Mouse (Mus musculus) mouse embryonic stem cell (cell line): ENCODE measurements at regions not wholly inside any gene's neighbourhood (a gene's known extent, or its start where the extent isn't known, plus 50 kb on each side); places are given as distances from the start of the nearest gene placed in this dataset.

Experiments
- in situ Hi-C, 2 experiments: fragments of 300-500 bp; cut with MboI; formaldehyde crosslinking; loops; 1 replicate in 1 of 2; 3 replicates in 1 of 2; pipeline ENCODE4 v1.14.3; 2019 to 2020; ENCODE audit warnings: low sequenced_read_pairs in 2 of 2, low pct_unique_long_range_greater_than_20kb in 1 of 2, mixed read lengths in 1 of 2; ENCODE audit not compliant: unreplicated experiment in 1 of 2

DNA sequence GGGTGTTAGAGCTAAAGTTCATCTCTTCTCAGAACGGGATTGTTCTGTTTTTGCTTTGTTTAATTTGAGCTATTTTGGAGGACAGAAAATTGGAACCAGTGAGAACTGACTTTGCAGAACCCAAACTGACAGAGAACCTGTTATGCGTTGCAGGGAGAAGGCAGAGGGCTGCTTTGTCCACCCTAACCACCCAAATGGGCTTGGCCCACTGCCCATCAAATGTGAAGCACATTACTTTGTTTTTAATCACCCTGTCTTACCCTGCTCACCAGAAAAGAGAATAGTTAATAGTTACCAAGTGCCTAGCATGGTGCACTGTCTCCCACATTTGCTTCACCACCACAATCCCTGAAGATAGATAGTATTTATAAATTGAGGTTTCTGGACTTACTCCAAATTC, 163.0 kb upstream of the Tas2r134 start:
- in situ Hi-C loops = loop anchor here in 1 of 2 experiments (25.0 kb wide), 1 partner anchor 598 kb away; the partner anchor contains the start of gene Rif1

DNA sequence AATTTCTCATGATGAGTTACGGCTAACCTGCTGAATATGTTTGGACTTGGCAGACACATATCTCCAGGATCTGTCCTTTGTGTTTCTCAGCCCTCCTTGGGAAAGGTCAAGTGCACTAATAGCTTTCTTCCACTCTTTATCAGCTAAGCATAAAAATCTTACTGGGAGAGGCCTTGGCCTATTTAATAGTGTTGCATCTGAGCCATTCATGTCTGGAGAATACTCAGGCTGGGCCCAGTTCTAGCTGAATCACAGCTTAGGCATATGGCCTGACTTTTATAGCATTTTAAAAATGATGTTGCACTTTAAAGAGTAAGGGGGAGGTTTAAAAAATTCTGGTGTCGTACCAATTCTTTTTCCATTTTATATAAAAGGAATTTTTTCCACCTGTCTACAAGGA, 166.4 kb upstream of the Tas2r134 start:
- in situ Hi-C loops = loop anchor here in 1 of 2 experiments (25.0 kb wide), 1 partner anchor 601 kb away; the partner anchor contains the start of gene Rif1

DNA sequence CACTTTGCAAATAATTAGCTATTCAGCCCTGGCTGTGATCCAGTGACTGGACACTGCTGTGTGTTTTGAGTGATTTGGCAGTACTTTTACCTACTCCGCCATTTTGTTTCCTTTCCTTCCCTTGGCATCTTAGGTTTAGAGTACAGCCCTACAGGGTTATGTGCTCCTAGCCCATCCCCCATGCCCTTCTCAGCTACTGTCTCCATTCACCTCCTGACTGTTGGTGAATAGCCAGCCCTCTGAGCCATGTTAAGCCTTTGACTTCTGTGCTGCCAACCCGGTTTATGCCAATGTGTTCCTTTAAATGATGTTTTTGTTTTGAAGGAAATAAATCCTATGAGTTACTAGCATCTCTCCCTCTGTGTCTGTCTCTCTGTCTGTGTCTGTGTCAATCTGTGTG, 167.8 kb upstream of the Tas2r134 start:
- in situ Hi-C loops = loop anchor here in 1 of 2 experiments (25.0 kb wide), 1 partner anchor 603 kb away; the partner anchor contains the start of gene Rif1

DNA sequence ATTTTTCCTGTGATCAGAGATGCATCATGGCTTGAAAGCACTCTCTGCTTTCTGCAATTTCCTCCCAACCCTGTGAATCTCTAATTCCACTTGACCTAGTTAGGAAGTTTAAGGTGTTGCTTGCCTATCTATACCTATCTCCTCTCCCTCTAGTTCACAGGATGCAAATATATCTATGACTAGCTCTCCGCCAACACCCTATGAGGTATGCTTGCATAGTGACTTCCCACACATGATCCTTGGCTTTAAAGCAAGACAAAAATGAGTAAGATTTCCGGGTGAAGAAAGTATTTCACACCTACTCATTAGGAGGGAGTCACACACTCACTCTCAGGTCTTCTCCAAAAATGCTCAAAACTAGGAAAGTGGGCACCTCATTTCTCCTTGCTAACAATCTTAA, 169.6 kb upstream of the Tas2r134 start:
- in situ Hi-C loops = loop anchor here in 1 of 2 experiments (25.0 kb wide), 1 partner anchor 605 kb away; the partner anchor contains the start of gene Rif1

DNA sequence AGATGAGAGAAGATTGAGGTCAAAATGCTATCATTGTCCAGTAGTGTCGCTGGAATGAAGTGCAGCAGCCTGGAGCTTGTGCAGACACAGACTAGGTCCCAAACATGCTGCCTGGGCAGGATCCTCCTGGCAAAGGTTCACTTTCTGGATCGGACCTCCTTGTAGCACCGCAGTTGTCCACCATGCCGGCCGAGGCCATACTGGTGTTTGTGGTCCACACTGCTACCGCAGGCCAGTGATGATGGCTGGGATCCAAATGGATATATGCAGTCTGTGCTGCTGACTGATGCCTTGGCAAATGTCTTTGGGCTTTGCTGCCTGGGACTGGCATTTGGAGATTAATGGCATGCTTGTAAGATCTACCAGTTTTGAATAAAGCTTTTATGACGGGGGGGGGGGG, 174.5 kb upstream of the Tas2r134 start:
- in situ Hi-C loops = loop anchor here in 1 of 2 experiments (25.0 kb wide), 1 partner anchor 609 kb away; the partner anchor contains the start of gene Rif1

DNA sequence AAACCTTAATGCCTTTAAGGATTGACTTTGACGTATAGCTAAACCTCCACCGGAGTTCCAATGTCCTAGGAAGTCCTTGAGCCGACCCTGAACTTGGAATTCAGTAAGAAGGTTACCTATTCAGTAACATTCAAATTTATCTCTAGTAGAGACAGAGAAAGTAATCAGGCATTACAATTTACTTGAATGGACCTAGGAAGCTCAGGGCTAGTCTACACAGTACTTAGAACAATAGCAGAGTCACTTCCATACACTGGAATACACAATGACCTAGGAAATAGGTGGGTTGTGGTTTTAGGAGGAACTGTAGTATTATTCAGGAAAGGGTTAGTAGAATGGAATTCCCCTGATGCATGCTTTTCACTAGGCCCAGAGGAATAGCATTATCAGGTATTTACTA, 179.2 kb upstream of the Tas2r134 start:
- in situ Hi-C loops = no loop called here

DNA sequence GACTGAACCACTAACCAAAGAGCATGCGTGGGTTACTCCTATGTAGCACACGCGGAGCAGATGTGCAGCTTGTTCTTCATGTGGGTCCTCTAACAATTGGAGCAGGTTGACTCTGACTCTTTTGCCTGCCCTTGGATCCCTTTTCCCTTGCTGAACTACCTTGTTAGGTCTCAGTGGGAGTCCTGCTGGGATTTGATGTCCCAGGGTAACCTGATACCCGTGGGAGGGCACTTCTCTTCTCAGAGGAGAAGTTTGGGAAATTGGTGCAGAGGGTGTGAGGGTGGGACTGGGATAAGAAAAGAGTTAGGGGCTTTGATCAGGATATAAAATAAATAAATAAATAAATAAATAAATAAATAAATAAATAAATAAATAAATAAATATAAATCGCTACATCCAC, 179.7 kb upstream of the Tas2r134 start:
- in situ Hi-C loops = no loop called here

DNA sequence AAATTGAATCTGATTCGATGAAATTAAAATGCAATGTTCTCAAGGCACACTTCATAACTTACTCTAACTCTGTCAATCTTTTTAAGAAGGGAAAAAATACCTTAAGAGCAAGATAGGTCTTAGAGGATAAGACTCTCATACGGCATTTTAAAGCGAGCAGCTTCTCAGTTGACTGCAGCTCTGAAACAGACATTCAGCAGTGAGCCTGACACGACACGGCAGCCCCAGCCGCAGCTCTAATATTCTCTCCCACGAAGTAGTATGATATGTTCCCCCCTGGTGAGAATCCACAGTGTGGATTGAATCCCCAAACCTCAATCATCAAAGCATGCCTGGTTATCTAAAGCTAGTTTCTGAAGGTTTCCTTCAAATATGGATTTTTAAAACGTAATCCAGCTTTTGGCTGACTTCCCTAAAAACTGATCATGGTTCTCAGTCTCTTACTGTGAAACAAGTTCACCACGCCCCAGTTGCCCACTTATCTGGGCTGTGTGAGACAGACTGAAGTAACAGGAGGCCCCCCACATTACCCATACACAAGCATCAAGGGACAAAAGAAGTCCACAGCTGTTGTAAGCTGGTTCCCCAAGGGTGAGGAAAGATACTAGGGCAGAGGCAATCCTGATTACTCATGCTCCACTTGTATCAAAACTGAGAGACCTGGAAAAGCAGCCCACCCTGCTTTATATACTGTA, 182.8 kb upstream of the Tas2r134 start:
- in situ Hi-C loops = no loop called here

DNA sequence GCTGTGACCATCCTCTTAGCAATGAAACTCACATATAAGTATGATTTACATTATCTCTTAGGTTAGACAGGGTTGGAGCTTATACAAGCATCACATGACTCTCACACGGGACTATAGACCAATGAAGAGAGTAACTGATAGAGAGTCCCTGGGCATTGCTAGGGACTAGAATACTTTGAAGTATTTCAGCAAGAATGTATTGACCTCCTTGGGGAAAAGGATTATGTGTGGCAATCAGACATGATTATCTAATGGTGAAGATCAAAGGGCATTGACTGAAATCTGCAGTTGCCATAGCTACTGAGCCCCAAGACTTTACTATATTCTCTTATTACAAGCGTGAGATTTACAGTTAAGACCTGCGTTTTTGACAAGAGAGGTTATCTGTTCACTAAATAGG, 183.4 kb upstream of the Tas2r134 start:
- in situ Hi-C loops = no loop called here

DNA sequence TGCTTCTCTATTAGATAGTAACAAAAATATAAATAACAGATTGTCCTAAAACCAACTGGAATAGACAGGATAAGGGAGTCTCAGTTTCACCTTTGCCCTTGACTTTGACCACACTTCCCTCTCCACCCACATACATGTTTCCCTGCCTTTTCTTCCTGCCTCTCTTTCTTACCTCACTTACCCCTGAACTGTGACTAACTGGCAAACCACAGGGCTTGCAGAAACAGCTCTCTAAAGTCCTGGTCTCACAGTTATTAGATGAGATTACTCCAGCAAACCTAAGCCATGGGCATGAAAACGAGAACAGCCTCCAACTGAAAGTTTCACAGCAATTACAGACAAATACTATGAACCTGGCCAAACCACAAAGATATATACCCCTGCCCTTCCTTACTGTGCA, 188.3 kb upstream of the Tas2r134 start:
- in situ Hi-C loops = no loop called here

DNA sequence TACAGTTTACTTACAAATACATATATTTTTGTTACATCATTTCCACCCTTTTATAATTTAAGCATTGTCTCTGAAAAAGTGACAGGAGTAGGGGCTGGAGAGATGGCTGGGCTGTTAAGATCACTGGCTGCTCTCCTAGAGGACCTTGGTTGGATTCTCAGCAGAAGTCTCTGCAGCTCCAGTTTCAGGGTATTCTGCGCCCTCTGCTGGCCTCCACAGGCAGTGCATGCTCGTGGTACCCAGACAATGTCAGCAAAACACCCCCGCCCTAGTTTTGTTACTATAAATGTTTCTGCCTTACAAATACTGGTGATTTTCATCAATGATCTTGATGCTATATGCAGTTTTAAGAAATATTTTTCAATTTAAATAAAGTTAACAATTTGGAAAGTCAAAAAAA, 190.7 kb upstream of the Tas2r134 start:
- in situ Hi-C loops = no loop called here

DNA sequence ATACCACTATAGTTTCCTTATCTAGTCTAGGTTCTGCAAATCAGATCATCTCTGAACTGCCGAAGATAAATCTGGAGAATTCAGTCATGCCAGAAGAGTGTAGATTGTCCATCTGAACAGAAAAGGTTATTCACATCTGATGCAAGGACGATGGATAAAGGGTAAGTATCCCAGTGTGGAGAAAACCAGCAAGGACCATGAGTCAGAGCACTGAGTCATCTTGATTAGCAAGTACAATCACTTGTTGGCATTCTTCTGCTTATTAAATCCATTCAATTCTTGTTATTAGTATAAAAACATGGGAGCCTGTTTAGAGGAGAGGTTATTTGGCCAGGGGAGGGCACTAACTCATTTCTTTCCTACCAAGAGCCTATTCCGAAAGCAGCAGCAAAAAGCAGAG, 195.7 kb upstream of the Tas2r134 start:
- in situ Hi-C loops = no loop called here

DNA sequence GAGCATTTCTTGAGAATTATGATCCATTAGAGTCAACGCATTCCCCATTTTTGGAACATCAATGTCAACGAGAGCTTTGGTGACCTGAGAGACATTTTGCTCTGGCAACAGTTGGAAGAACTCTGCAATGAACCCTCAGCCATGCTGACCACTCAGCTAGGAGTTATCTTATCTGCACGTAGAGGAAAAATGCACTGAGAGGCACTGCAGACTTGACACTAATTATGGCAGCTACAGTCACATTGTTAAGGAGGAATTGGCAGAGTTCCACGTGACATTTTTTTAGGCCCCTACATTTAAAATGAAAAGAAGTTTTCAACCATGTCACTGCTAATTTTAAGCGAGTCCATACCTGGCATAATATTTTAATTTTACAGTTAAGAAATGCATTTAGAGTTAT, 197.6 kb upstream of the Tas2r134 start:
- in situ Hi-C loops = no loop called here

DNA sequence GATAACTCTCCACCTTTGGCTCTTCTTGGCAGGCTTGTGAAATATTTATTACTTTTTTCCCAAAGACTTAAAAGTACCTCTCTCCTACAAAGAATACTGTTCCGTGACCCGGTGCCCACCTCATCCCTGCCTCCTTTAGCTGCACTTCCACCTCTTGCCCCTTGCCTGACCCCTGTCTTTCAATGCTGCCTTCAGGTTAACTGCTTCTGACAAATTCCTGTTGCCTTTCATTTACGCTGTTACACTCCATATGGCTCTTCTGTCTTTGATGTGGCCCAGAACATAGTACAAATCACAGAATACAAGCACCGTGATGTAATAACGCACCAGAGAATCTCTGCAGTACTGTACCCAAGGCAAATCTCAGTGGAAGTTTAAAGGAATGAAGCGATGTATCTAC, 204.9 kb upstream of the Tas2r134 start:
- in situ Hi-C loops = no loop called here

DNA sequence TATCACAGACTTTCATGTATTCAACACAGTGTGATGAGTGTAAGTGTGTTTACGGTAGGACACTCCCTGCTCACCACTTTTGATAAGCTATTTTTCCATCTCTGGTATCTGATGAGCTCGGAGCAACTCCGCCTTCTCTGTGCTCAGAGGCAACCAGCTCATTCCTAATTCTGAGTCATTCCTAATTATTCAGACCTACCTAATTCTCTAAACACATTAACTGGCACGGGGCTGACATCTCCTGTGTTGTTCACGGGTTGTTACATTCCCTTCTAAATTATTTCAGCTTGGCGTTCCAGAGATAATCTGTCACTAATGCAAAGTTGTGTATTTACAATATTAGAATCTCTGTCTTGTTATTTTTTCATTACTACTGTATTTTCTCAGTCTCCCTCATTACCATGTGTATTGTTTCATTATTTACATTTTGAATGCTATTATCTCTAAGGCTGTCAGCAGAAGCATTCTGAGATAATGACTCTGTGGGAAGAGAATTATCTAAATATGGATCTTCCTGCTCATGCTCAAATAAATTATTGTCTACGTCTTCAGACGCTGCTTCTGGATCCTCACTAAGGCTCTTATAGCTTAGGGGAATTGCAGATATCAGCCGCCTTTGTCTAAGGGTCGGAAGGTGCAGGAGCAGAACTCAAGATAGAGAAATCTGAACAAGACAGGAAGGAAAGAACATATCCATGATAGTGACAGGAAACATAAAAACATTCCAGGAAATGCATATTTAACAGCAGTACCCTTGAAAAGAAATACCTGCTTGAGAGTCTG, 209.2 kb upstream of the Tas2r134 start:
- in situ Hi-C loops = no loop called here

DNA sequence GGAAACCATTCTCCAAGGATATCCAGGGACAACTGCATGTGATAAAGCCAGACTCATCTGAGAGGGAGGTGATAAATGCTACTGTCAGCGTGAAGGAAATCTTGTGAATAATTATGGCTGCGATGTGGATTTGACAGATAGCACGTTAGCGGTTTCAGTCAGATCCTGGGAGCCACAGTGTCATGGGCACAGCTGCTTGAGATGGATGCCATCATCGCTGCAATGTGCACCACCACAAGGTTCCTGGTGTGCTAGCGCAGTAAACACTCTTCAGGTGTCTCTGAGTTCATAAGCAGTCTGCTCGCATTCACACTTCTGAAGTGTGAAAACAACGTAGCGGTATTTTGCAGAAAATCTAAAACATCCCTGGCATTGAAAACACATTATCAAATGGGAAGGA, 238.9 kb upstream of the Tas2r134 start:
- in situ Hi-C loops = no loop called here

DNA sequence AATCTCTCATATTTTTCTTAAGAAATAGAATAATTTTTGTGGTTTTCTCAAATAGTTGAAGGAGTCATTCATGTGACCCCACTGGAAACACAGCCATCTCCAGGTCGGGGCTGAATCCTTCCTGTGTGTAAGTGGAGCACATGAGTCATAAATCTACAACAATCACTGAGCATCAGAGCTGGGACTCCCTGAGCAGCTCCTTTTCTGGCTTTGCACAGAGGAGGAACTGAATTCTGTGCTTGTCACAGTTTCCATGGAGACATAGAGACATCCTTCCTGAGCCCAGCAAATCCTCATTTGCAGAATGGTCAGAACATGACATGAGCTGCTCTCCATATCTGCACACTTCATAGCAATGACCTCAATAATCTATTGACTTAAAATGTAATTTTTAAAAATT, 238.2 kb upstream of the Rnd3 start:
- in situ Hi-C loops = no loop called here

DNA sequence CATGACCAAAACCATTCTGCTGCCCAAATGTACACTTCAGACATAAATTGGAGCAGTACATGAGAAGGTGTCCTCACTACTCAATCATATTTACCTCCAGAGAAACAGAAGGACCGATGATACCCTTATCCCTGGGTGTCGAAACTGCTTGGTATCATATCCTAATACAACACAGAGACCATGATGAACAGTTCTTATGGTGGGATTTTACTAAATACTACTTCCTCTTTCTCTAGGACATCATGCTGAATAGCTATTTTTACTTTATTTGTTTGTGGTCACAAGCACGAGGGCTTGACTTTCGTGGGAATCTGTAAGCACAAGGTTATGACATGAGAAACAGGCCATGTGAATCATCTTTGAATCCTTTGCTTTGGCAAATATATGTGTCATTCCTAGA, 227.7 kb upstream of the Rnd3 start:
- in situ Hi-C loops = no loop called here

DNA sequence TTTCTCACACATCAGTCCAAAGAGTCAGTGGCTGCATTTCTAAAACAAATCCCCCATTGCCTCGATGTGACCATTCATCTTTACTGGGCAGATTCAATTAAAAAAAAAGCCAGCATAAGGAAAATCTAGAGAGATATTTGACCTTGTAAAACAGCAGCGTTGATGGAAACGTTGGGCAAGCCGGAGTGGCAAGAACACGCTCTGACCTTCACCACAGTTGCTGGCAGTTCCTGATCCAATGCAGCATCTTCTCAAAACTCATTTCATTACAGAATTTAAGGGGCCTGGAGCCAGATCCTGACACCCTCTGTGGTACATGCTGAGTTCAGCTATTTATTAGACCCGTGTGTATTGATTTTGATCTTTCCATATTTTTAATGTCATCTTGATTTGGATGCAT, 225.7 kb upstream of the Rnd3 start:
- in situ Hi-C loops = no loop called here

DNA sequence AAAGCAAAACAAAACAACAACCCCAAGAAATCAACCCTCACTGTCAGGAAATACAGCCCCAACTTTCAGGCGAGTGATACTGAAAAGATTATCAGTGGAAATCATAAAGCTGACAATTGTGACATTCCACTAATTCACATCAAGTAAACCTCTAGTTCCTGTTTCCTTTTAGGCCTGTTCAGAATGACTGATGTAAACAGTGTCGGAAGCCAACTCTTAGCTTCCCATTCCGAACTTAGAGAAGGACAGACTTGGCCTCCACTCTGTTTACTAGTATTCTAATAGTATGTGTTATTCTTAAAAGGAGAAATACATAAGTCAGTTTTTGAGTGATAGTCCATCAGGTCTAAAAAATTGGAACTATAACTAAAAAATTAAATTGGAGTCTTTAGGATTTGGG, 223.9 kb upstream of the Rnd3 start:
- in situ Hi-C loops = no loop called here
